Mouse (Mus musculus): ENCODE measurements at regions not wholly inside any gene's neighbourhood (a gene's known extent, or its start where the extent isn't known, plus 50 kb on each side); places are given as distances from the start of the nearest gene placed in this dataset.

GRCm38 (mm10) chrX:130638513-130638912, 889.0 kb downstream of the Diaph2 start:
- no peak for TF ChIP-seq CTCF (IDR thresholded peaks at IDR 0.05; ENCODE audit: borderline replicate concordance, extremely low read depth, insufficient read depth, insufficient read length)
- TF ChIP-seq POLR2A (IDR thresholded peaks at IDR 0.05; ENCODE audit: borderline replicate concordance, extremely low read depth, insufficient read depth, insufficient read length, poor library complexity, severe bottlenecking): no peak
